Mouse (Mus musculus): ENCODE measurements around the gene Btbd9.

The Btbd9 gene

DNA sequence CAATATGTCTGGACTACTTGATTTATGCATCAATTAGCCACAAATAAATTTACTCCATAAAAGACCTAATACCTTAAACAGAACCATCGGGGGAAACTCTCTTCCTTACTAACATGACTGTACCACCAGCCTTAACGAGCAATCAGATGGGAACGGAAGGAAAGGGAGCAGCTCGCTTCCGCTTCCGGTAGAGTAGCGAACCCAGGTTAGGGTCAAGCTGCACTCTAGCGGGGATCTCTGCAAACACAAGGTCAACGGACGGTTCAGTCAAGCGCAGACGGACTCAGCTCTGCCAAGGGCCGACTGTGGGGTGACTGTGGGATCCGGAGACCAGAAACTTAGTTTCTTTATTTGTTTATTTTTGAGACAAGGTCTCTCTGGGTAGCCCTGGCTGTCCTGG lies 25.9 kb upstream of the Btbd9 start:
- no peak for DNase-seq (ENCODE audit: low read depth, low spot score)

DNA sequence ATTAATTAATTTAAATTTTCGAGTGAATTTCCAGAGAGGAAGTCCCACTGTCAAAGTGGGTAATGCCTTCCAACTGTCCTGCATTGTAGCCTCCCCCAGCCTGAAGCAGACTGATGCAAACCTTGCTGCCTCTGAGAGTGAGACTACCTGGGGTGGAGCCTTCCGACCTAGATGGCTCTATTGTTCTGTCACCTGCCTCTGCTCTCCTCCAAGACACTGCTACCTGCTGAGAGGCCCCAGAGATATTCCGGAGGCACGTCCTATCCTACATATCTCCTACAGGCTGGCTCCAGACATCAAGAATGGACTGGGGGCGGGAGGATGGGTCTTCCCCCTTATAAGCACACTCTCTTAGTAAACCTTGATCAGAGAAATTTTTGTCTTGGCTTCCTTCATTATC lies 22.0 kb upstream of the Btbd9 start:
- DNase-seq (ENCODE audit: low read depth, low spot score): no peak

DNA sequence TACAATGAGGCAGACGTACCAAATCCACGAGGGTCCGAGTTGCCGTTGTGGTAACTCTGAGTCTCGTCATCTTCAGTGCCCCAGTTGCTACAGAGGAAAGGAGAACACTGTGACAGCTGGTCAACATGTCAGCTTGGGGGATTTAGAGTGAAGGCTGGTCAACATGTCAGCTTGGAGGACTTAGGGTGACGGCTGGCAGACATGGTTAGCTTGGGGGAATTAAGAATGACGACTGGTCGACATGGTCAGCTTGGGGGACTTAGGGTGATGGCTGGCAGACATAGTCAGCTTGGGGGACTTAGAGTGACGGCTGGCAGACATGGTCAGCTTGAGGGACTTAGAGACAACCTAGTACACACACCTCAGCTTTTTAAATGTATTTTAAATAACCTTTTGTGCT lies 21.5 kb upstream of the Btbd9 start:
- DNase-seq (ENCODE audit: low read depth, low spot score): no peak

DNA sequence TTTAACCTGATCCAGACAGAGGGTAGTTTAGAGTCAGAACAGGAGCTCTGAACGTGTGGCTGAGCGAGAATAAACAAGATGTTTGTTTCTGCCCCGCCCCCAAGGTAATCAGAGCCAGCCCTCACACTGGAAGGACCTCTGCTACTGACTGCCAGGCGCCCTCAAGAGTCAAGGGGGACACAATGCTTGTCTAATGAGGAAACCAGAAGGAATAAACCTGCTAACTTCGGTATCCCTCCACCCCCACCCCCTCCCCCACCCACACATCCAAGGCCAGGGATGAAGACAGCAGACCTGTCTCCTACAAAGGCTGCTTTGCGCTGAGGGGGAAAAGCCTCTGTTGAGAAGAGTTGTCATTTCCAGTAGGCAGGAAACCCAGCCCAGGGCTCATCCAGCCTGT lies 18.6 kb upstream of the Btbd9 start:
- no peak for DNase-seq (ENCODE audit: low read depth, low spot score)

DNA sequence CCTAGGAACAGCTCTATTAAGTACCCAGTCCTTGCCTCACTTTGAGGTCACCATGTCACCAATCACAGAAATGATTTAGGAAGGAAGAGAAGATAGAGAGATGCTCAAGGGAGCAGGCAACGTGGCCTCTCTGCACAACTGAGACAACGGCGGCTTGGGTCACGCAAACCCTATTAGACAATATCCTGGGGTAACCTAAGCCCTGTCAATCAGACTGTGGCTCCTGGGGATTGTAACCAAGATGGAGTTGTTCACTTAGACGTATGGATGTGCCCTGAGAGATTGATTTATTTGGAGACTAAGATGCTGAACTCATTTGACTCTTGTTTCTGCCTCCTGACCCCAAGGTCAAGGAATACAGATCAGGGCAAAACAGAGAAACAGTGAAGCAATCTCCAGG lies 18.1 kb upstream of the Btbd9 start:
- DNase-seq (ENCODE audit: low read depth, low spot score): no peak

DNA sequence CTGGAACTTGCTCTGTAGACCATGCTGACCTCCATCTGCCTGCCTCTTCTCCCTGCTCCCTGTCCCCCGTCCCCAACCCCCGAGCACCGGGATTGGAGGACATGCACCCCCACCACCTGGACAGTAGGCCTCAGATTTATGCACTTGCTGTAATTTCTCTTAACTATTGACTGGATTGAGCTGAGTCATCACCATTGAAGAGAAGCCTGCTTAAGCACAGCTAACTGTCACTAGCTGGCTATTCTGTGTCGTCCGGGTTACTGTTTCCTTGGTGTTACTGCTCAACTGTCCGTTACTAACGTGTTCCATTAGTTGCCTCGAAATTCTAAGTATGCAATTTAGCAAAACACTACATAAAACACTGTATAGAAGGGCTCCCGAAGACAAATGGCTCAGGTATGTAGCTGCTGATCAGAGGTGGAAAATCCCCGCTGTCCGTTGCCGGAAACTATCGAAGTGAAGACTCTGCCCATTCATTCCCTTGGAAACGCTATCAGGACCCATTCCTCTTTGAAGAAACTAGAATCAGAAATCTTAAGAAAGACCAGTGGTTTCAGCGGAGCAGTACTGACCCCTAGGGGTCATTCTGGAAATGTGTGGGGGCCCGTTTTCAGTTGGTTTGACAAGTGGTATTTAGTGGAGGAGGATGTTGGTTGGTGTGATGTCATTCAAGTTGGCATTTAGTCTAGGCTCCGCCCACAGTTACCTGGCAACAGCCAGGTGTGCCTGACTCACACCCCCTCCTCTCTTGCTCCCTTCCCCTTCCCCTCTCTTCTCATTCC lies 14.3 kb upstream of the Btbd9 start:
- no peak for DNase-seq (ENCODE audit: low read depth, low spot score)

DNA sequence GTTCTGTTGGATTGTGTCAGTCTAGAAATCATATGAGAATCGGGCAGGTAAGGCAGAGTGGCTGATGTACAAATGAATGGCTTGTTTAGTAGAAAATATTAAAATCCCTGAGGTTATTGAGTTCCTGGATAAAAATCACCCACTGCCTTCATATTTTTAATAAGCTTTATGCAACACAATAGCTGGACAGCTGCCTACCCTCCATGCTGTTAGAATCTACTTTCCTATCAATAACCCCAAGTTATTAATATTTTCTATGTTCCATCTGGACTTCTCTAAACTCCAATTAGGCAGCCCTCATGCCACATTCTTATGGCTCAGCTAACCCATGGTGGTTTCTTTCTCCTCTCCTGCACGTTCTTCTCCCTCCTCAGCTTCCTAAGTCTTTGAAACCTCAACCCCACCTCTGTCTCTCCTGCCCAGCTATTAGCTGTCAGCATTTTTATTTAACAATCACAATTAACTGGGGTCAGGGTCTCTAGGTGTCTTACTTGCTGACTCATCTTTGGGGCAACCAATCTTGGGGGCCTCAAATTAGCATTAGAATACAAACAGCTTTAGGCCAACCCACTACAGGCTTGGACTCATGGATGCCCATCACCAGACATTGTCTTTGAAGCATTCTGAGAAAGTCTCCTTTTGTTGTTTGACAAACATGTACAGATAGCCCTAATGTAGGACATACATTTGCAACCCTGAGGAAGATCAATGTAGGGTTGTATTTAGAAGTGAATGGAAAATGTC lies 7.1 kb upstream of the Btbd9 start:
- DNase-seq (ENCODE audit: low read depth, low spot score): no peak

DNA sequence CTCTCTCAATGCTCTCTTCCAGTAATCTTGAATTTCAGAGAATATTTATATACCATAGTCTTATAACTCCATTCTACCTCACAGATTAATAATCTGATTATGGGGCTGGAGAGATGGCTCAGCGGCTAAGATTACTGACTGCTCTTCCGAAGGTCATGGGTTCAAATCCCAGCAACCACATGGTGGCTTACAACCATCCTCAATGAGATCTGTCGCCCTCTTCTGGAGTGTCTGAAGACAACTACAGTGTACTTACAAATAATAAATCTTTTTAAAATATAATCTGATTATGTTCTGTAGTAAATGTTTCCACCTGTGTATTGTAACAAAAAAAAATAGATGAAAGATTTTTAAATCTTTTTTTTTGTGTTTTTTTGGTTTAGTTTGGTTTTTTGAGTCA lies 6.0 kb upstream of the Btbd9 start:
- no peak for DNase-seq (ENCODE audit: low read depth, low spot score)

DNA sequence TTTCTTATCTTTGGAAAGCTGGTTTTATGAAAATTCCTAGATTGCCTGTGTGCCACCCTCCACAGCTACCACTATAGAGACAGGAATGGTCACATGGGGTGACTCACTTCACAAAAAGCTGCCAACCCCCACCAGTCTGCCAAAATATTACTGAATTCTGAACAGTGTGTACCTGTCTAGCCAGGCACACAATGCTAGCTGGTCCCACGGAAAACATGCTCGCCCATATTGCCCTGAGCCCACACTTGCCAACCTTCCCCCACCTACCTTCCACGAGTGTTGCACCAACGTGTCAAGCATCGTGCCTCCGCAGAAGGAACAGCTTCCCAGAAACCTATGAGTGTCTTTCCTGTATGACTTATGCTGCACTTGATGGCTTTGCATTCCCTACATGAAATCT lies 4.9 kb upstream of the Btbd9 start:
- no peak for DNase-seq (ENCODE audit: low read depth, low spot score)

DNA sequence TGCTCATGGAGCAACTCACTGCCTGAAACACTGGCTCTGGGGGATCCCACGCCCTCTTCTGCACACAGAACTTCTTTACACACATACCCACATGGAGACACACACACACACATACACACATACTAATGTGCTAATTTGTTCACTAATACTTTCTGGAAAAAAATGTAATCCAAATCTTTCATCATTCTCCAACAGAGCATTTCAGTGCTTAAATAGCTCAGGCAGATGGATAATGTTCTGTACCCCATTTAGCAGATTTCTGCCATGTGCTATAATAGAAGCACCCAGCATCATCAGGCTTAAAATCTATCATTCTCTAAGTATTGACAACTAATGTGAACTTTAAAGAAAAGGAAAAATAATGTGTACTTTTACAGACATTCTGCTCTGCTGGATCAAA lies 4.5 kb upstream of the Btbd9 start:
- no peak for DNase-seq (ENCODE audit: low read depth, low spot score)

DNA sequence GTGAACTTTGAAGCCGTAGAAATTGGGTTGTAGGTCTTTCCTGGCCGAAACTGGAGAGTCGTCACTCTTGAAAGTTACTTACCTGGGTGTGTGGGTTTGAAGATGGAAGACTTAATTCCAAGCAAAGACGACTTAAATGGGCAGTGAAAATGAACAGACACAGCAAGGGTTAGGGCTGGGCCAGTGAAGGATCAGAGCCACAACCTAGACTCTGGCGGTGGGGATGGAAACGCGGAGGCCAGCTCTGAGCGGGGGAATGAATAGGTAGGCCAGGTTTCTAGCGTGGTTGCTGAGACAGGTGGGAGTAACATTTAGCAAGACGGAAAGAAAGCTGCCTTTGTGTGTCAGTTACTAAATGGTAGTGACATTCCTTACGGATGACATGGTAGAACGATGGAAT lies 658 bp upstream of the Btbd9 start:
- no peak for DNase-seq (ENCODE audit: low read depth, low spot score)

DNA sequence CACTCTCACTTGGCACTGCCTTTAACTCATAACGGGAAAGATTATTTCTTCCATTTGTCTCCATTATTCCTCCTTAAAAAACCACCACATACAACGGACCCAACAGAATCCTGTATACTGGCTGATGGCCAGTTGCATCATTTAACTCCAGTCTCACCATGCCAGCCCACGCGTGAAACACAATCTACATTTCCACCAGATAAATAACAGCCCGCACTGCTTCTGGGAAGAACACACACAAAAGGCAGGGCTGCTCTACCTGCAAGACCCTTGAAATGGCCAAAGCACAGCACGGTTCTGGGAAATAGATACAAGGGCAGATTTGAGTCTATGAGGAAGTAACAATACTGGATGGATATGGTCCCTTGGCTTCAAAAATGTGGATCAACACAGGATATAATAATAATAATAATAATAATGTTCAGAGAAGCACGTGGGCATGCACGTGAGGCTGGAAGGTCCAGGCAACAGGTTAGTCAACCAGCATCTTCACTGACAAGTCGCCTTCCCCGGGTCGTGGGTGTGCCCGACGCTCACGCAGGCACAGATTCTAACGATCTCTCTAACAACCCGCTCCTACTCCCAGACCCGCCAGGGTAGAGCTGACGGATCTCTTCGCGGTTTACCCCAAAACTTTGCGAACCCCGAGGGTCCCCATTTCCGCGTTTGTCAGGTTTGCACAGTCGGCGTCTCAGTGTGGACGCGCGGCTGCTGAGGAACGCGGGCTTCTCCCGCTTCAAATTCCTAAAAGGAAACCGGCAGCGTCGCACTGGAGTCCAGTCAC lies 975 bp downstream of the Btbd9 start:
- no peak for DNase-seq (ENCODE audit: low read depth, low spot score)

DNA sequence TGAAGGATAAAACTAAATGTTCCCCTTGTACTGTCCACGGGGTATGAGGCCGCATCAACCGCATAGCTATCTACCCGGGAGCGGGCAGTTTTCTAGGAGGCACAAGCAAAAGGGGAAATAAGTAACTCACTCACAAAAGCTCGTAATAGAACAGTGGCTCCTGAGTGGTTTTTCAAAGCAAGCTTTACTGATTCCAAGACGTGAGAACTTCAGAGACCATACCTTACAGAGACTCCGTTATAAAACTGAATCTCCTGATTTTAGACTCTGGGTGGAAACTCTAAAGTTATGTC lies 1.6 kb downstream of the Btbd9 start:
- no peak for DNase-seq (ENCODE audit: low read depth, low spot score)

DNA sequence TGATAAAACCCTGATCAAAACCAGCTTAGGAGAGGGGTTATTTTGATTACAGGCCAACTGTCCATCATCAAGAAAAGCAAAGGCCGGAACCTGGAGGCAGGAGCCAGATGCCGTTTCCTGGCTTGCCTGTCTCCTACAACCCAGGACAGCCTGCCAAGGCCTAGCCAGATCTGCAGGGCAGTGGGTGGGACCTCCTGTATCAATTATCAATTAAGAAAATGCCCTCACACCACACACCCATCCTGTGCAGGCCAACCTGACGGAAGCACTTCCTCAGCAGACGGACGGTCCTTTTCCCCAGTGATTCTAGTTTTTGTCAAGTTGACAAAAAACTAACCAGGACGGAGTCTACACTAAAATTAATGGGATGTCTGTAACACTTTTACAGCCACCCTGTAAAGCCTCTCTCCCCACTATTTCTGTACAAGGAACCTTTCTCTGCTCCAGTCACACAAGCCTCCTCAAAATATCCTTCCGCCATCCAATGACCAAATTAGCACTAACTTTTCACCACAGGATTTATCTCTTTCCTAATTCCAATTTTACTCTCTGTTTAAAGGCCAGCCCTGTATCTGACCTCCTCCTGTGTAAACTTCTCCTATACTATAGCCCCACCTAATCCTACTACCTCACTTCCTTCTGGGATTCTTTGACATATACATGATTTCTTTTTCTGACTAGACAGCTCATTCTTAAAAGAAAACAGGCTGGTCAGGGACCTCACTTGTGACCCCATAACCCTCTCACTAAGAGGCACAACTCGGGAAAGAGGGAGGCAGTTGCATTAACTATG lies 2.1 kb downstream of the Btbd9 start:
- DNase-seq (ENCODE audit: low read depth, low spot score): no peak

DNA sequence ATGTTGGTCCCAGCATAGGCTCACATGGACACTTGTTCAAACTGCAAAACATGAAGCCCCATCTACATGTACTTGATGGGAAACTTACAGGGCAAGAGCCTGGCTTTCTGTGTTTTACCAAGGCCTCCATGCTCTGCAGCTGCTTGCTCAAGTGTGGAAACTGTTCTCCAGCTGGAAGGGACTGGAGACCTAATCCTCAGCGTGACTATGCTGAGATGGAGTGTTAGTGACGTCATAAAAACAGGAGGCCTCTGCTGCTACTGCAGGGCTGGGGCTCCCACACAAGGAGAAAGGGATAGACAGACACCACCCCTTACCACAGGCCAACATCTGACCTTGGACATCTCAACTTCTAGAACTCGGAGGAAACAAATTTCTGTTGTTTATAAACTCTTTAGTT lies 5.3 kb downstream of the Btbd9 start:
- DNase-seq (ENCODE audit: low read depth, low spot score): no peak

DNA sequence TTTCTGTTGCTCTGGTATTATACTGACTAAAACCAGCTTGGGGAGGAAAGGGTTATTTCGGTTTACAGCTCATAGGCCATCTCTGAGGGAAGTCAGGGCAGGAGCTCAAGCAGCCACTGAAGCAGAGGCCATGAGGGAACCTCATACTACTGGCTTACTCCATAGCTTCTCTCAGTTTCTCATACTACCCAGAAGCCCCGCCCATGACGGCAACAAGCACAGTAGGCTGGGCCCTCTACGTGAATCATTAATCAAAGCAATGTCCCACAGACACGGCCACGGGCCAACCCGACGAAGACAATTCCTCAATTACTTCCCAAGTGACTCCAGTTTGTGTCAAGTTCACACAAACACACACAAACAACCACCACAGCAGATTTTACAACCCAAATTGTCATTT lies 6.1 kb downstream of the Btbd9 start:
- DNase-seq (ENCODE audit: low read depth, low spot score): no peak

DNA sequence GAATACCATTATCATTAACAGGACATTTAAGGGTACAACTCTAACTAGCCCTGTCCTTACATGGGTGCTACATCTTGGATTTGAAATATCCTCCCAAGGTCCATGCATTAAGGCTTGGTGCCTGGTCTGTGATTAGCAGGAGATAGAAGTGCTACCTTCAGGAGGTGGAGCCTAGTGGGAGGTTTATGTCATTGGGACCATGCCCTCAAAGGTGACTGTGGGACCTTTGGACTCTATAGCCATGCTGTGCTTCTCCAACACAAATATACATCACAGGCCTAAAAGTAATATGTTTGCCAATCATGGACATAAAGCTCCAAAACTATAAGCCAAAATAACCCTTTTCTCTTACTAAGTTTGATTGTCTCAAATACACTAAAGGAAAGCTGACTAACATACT lies 7.8 kb downstream of the Btbd9 start:
- no peak for DNase-seq (ENCODE audit: low read depth, low spot score)

DNA sequence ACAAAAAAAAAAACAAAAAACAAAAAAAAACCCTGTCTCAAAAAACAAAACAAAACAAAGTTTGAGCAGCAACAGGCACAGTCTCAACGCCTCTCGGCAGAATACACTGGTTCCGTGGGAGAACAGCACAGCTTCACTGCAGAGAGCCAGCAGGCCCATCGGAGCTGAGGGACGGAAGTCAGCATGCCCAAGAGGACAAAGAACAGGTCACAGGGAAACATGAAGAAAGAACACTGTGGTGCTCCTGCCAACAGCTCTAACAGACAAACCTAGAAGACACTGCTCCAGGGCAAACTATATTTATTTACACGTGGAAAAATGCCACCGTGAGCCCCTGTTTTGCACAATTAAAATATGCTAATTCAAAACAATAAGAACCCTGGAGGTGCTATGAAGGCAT lies 11.3 kb downstream of the Btbd9 start:
- no peak for DNase-seq (ENCODE audit: low read depth, low spot score)

DNA sequence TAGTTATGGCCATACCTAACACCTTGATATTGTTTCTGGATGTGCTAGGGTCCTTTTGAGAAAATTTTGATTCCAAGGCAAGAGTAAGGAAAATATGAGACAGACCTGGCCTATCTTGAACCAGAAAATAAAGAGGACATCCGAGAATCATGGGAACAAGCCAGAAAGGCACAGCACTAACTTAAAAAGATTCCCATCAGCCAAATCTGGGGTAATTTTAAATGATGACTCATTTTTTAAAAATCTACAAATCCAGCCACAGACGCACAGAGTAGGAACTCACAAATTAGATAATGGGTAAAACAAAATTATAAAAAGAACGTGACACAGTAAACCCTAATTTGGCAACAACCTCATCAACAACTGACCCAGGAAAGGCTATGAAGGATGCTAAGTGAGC lies 11.9 kb downstream of the Btbd9 start:
- DNase-seq (ENCODE audit: low read depth, low spot score): no peak

DNA sequence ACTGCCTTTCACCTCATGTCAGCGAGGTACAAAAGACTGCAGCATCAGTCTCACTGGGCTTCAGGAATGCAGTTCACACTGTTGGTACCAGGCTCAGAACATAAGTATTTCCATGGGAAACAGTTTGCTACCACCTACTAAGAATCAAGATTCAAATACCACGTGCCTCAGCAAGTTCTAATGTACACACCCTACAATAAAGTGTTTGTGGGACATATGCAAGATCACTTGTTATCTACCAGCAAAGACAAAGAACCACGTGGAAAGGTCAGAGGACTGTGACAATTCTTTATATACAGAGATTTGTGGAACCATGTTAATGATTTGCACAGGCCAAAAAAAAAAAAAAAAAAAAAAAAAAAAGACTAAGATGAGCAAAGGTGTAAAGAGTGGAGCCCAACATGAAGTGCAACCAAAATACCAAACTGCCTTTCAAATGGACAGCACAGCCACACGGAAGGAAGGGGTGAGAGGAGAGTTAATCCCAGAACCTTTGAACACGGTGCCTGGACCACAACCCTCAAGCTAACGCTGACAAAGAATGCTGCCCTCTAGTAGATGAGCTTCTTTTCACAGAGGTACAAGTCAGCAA lies 12.7 kb downstream of the Btbd9 start:
- DNase-seq (ENCODE audit: low read depth, low spot score): no peak

DNA sequence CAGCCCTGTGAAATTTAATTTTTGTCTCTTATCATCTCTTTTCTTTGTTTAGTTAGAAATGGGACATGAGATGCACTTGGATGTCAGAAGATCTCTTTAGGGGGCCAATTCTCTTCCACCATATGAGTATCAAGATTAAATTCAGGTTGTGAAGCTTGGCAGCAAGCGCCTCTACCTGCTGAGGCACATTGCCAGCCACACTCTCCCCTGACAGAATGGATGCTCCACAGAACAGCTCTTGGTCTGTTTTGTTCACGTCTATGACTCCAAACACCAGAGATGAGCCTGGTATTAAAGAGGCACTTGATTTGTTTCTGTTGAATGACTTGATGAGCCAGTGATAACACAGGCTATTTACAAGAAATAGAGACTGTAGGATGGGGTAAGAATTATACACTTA lies 13.5 kb downstream of the Btbd9 start:
- no peak for DNase-seq (ENCODE audit: low read depth, low spot score)

DNA sequence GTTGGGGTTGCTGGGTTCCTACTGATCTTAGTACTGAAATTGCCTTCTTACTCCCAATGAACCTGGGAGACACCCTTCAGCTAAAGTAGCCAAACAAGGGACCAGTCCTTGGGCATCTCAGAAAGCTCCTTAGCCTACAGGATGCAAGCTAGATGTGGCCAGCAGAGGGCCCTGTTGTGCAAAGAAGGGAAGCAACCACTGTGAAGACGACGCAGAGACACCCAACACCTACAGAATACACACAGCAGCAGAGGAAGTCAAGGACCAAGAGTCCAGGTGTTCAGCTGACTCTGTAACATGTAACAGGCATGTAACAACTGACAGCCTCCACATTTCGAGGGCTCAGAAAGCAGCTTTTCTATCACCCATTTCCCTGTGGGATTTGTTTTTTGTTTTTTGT lies 16.8 kb downstream of the Btbd9 start:
- peak; percentile 13 for DNase-seq (ENCODE audit: low read depth, low spot score)

Measured in skeletal muscle tissue, adult 2 months (tissue).